Mouse (Mus musculus) macrophage (primary cell): Measurements from ENCODE around the gene Slc22a23. TPM values are rescaled to one million over a fixed set of nuclear protein-coding genes. Genes with fewer than 3 reads are reported as not detected.

ENCODE experiments used
- H3K27ac ChIP-seq: fragments of 350-480 bp; formaldehyde crosslinking; 2 replicates; pipeline ENCODE4 v1.9.0; 2021
- H3K36me3 ChIP-seq: fragments of 350-480 bp; formaldehyde crosslinking; 2 replicates; pipeline ENCODE4 v1.9.0; 2021; ENCODE audit errors: inconsistent target
- H3K4me3 ChIP-seq: fragments of 350-480 bp; formaldehyde crosslinking; 2 replicates; pipeline ENCODE4 v1.9.0; 2021; ENCODE audit errors: inconsistent target
- H3K79me2 ChIP-seq: fragments of 350-480 bp; formaldehyde crosslinking; 2 replicates; pipeline ENCODE4 v1.9.0; 2021; ENCODE audit errors: inconsistent target
- WGBS: methylation state at CpG from one replicate; pipeline ENCODE4 v1.1.7; 2026; ENCODE audit warnings: inconsistent platforms; ENCODE audit not compliant: missing documents; 5-methylcytosine and 5-hydroxymethylcytosine counted together
- polyA plus RNA-seq: library from polyadenylated mRNA; stranded (reverse); fragments of 250-400 nt; gene quantifications from 3 replicates; pipeline ENCODE4 v1.2.4, GENCODE M21; 2018; ENCODE audit warnings: inconsistent platforms

Slc22a23 gene
- polyA plus RNA-seq, 1 experiment from 2014 or later = 0.16 TPM

- H3K79me2 ChIP-seq = no peaks in the 10 kb centered on the region
- 95% methylated on average over 4 of the region's 5 CpGs for WGBS
- no peaks in the 10 kb centered on the region for H3K36me3 ChIP-seq
- H3K27ac ChIP-seq = no peak overlapping the region
- no peak overlapping the region for H3K4me3 ChIP-seq
These were observed 191.5 kb downstream of the Slc22a23 start for GRCm38 (mm10) chr13:34153254-34154011.

GRCm38 (mm10) chr13:34152695-34153094 lies 192.3 kb downstream of the Slc22a23 start:
- Histone ChIP-seq H3K27ac (no peak overlapping the region), H3K4me3 (no peak overlapping the region), H3K36me3 (no peaks in the 10 kb centered on the region), H3K79me2 (no peaks in the 10 kb centered on the region)
- 90% methylated on average over 5 of the region's 7 CpGs for WGBS

GRCm38 (mm10) chr13:34151425-34151824 lies 193.6 kb downstream of the Slc22a23 start:
- 100% methylated on average over 1 of the region's 1 CpGs for WGBS
- Histone ChIP-seq H3K27ac (no peak overlapping the region), H3K79me2 (no peaks in the 10 kb centered on the region), H3K4me3 (no peak overlapping the region), H3K36me3 (no peaks in the 10 kb centered on the region)

GRCm38 (mm10) chr13:34150271-34151027 lies 194.5 kb downstream of the Slc22a23 start:
- Histone ChIP-seq H3K79me2 (no peaks in the 10 kb centered on the region), H3K4me3 (no peak overlapping the region), H3K27ac (no peak overlapping the region), H3K36me3 (no peaks in the 10 kb centered on the region)
- WGBS = 71% methylated on average over 19 of the region's 19 CpGs

- WGBS = 87% methylated on average over 5 of the region's 5 CpGs
- Histone ChIP-seq H3K36me3 (no peaks in the 10 kb centered on the region), H3K27ac (no peak overlapping the region), H3K79me2 (no peaks in the 10 kb centered on the region), H3K4me3 (peak overlapping the region; percentile 10; the same call in 1 of the 2 replicates)
These were observed 195.4 kb downstream of the Slc22a23 start for GRCm38 (mm10) chr13:34149463-34150176.

GRCm38 (mm10) chr13:34148767-34149392 lies 196.1 kb downstream of the Slc22a23 start:
- Histone ChIP-seq H3K4me3 (peak overlapping the region; percentile 10; the same call in 1 of the 2 replicates), H3K79me2 (no peaks in the 10 kb centered on the region), H3K36me3 (no peaks in the 10 kb centered on the region), H3K27ac (no peak overlapping the region)
- 11% methylated on average over 23 of the region's 23 CpGs for WGBS

- 56% methylated on average over 3 of the region's 3 CpGs for WGBS
- Histone ChIP-seq H3K79me2 (no peaks in the 10 kb centered on the region), H3K27ac (no peak overlapping the region), H3K36me3 (no peaks in the 10 kb centered on the region), H3K4me3 (no peak overlapping the region)
These were observed 196.8 kb downstream of the Slc22a23 start for GRCm38 (mm10) chr13:34148181-34148580.

- no peak overlapping the region for H3K27ac ChIP-seq
- 74% methylated on average over 3 of the region's 3 CpGs for WGBS
- no peak overlapping the region for H3K4me3 ChIP-seq
- no peaks in the 10 kb centered on the region for H3K79me2 ChIP-seq
- no peaks in the 10 kb centered on the region for H3K36me3 ChIP-seq
These were observed 198.1 kb downstream of the Slc22a23 start for GRCm38 (mm10) chr13:34146916-34147315.

GRCm38 (mm10) chr13:34143389-34143788 lies 201.6 kb downstream of the Slc22a23 start:
- Histone ChIP-seq H3K36me3 (no peaks in the 10 kb centered on the region), H3K4me3 (no peak overlapping the region), H3K27ac (no peak overlapping the region), H3K79me2 (no peaks in the 10 kb centered on the region)
- 97% methylated on average over 5 of the region's 5 CpGs for WGBS

GRCm38 (mm10) chr13:34136605-34137004 lies 208.4 kb downstream of the Slc22a23 start:
- H3K79me2 ChIP-seq = no peaks in the 10 kb centered on the region
- H3K27ac ChIP-seq = no peak overlapping the region
- H3K36me3 ChIP-seq = no peaks in the 10 kb centered on the region
- no peak overlapping the region for H3K4me3 ChIP-seq
- WGBS = 88% methylated on average over 7 of the region's 7 CpGs

- Histone ChIP-seq H3K4me3 (no peak overlapping the region), H3K36me3 (no peaks in the 10 kb centered on the region), H3K79me2 (no peaks in the 10 kb centered on the region), H3K27ac (no peak overlapping the region)
- 96% methylated on average over 7 of the region's 7 CpGs for WGBS
These were observed 210.7 kb downstream of the Slc22a23 start for GRCm38 (mm10) chr13:34134276-34134675.

- Histone ChIP-seq H3K79me2 (no peaks in the 10 kb centered on the region), H3K4me3 (no peak overlapping the region), H3K36me3 (no peaks in the 10 kb centered on the region), H3K27ac (no peak overlapping the region)
- WGBS = 20% methylated on average over 15 of the region's 15 CpGs
These were observed 211.5 kb downstream of the Slc22a23 start for GRCm38 (mm10) chr13:34133326-34134071.

GRCm38 (mm10) chr13:34132875-34133274 lies 212.1 kb downstream of the Slc22a23 start:
- no peak overlapping the region for H3K4me3 ChIP-seq
- 45% methylated on average over 6 of the region's 6 CpGs for WGBS
- H3K27ac ChIP-seq = no peak overlapping the region
- no peaks in the 10 kb centered on the region for H3K79me2 ChIP-seq
- H3K36me3 ChIP-seq = no peaks in the 10 kb centered on the region

- 19% methylated on average over 15 of the region's 15 CpGs for WGBS
- no peak overlapping the region for H3K4me3 ChIP-seq
- no peaks in the 10 kb centered on the region for H3K79me2 ChIP-seq
- H3K27ac ChIP-seq = no peak overlapping the region
- no peaks in the 10 kb centered on the region for H3K36me3 ChIP-seq
These were observed 212.7 kb downstream of the Slc22a23 start for GRCm38 (mm10) chr13:34132299-34132698.
